Mouse (Mus musculus) 3134 (cell line): ENCODE results near the gene Tapt1.

Experiments
- DNase-seq: peaks from one replicate; pipeline ENCODE4 v3.0.0-alpha.2; 2011; ENCODE audit warnings: low spot score; ENCODE audit not compliant: insufficient read length; ENCODE audit errors: extremely low read depth

Tapt1 gene

DNA sequence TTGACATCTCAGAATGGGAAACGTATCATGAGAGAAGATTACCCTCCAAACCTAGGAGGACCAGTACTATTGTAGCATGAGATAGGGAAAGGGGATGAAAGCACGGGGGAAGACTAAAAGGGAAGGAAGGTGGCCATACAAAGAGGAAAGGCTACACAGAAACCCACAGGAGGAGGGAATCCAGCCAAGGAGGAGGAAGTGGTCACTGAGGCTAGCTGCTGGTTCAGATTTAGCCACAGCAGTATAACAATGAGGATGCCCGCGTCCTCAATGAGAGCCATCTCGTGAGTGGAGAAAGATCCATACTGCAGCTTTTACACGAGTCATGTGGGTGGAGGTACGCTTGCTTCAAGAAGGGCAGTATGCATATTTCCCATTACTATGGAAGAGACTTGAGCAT lies 11.8 kb upstream of the Tapt1 start:
- DNase-seq: no peak

DNA sequence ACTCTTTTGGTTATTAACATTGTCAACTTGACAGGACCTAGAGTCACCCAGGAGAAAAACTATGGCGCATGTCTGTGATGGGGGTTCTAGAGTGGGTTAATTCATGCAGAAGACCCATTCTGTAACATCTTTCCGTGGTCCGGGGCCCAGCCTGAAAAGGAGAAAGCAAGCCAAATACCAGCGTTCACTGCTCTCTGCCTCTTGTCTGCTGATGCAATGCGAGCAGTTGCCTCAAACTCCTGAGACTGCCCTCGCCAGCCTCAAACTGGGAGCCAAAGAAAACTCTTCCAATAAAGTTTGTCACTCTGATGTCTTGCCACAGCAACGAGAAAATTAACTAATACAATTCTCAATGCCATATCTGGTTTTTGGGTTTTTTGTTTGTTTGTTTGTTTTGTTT lies 8.2 kb upstream of the Tapt1 start:
- no peak for DNase-seq

DNA sequence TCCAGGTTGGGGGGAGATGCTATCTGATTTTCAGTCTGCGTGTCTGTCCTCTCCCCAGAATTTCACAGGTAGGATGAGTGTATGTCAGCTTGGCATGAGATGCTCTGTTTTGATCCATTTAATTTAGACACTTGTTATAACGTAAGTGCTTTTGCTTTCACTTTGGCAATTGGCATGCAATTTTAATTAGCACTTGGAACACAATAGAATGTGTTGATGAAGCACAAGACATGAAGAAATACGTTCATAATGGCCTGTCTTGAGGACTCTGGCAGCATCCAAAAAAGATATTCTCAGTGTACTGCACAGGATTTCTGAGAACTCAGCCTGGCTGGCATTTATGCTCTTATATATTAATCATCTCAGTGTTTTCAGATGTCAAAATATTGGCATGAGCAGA lies 7.5 kb upstream of the Tapt1 start:
- no peak for DNase-seq

DNA sequence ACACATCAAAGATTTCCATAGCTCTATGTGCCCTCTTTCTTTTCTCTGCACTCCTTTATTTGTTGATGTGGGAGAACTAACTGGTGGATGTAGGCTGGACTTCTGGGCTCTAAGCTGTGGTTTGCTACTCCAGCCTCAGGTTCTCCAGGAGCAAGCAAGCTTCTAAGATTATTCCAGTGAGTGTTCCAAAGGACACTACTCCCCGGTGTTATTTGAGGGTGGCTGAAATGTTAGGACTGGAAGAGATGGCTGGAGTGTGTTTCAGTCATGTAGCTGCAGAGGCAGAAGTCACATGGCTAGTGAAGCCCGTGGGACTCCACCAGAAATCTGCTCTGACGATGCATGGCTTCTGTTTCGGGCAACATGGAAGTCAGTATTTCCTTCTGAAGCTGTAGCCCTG lies 2.3 kb upstream of the Tapt1 start:
- no peak for DNase-seq

DNA sequence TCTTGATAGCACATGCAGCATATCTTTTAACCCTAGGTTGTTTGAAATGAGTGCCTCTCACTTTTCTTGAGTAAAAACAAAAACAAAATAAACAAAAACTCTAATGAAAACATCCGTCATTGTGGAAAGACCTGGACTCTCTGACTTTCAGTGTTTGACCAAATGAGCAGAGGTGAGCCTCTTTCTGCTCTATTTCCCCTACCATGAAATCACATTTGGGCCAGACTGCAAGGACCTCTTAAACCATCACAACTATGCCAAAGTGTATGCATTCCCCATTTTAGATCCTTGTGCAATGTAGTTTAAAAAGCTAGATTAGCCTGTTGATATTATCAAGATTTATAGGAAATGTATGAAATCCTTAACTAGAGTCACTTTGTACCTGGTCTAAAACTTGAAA lies 1.9 kb upstream of the Tapt1 start:
- no peak for DNase-seq

DNA sequence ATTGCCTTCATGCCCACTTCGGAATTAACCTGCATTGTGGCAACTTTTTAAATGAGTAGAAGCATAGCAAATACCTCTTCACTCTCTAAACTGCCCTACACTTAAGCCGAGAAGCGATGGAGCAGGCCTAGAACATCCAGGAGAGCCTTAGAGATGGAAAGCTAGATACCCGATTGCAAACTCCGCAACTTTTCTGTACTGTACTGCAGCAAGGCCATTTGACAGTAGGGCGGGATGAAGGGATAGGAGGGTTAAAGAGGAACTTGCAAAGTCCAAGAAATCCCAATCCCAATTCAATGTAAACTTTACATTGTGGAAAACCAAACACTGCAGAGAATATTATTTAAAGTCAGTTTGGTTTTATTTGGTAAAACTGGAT lies 1.0 kb upstream of the Tapt1 start:
- no peak for DNase-seq

DNA sequence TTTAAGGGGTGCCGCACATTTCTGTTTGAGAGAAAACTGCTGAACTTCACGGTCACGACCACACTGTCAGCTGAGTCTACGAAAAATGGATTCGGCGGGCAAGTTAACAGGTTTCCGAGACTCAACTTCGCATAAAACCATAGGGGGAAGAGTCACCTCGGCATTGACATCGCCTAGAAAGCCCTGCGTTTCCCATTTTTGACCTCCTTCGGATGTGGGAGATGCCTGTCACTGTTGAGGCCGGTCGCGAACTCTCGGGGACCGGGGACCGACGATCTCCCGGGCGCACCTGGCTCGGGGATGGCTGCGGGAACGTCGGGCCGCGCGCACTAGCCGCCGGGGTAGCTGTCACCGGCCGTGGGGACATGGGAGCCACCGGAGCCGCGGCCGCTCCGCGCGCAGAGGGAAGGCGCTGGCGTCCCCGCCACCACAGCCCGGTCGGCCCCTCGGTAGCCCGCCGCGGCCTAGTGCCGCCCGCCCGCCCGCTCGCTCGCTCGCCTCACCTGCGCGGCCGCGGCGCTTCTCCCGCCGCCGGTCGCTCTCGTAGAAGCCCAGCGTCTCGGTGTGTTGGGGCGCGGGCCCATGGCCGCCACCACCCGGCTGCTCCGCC lies 410 bp downstream of the Tapt1 start:
- DNase-seq: peak; percentile 42

DNA sequence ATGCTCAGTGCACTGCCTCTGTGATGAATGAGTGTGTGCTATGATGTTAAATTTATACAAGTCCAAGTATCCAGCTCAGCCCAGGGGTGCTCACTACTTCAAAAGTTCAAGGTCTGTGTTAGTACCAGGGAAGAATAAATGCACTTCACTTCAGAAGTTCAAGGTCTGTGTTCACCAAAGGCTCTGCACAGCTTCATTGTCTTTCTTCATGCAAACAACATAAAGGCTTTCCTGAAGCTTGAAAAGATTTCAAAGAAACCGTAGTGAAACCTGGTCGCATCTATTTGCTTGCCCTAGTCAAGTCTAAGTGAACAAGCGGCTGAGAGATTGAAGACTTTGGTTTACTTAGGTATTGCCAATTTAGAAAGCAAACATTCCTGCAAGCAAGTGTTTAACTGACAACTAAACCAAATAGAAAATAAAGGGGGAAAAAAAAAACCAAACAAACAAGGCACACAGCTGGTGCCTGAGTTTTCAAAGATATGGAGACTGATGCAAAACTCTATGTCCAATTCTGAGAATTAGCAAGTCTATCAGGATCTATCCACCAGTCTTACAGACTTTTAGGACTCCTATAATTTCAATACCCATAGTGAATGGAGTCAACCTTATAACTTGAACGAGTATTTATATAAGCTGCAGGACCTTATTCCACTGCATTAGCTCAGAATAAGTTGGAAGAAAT lies 1.4 kb downstream of the Tapt1 start:
- DNase-seq: no peak

DNA sequence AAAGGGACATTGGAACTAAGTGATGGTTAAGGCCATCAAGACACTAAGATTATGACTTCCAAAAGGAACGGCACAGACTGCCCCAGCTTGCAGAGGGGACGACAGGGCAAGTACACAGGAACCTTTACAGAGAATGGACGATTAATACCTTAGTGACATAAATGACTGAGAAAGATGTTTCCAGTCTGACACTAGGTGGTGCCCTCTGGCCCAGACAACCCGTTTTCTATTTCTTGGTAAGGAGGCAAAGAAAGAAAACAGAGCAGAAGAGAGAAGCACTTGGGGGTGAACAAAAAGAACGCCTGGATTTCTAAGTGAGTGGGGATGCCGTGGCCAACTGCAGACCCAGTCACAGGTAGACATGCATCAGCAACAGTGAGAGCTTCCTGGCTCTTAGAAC lies 2.2 kb downstream of the Tapt1 start:
- peak; percentile 18 for DNase-seq

DNA sequence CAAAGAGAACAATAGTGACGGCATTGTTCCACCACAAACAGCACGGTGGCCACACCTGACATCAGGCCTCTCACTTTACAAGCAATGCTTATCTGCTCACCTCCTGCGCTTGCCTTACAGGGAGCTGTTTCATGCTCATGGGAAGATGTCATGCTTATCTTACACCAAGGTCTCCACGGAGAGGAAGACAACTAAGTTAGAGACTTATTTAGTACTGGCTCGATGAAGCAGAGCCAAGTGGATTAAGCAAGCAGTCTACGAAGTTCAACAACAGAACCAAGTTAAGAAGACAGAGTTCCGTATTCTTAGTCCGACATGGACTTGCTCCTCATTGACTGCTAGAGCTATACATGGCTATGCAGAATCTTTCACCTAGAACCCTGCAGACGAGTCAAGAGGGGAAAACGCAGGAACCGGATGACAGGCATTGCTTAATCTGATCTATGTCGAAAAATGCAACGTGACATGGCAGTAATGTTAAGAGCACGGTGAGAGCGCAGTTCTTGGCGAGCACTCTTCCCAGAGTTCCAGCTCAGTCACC lies 3.0 kb downstream of the Tapt1 start:
- DNase-seq: no peak

DNA sequence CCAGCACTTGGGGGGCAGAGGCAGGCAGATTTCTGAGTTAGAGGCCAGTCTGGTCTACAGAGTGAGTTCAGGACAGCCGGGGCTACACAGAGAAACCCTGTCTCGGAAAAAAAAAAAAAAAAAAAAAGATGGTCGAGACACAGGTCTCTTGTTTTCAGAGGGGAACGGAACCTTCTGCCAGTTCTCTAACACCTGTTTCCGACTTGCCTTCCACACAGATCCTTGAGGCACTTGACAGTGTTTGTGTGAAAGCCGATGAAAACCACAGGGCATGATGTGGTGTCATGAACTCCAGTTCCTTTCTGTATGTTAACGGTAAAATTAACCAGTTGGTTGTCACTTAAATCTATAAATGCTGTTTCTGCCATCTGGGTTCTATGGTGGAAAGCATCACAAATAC lies 6.0 kb downstream of the Tapt1 start:
- no peak for DNase-seq

DNA sequence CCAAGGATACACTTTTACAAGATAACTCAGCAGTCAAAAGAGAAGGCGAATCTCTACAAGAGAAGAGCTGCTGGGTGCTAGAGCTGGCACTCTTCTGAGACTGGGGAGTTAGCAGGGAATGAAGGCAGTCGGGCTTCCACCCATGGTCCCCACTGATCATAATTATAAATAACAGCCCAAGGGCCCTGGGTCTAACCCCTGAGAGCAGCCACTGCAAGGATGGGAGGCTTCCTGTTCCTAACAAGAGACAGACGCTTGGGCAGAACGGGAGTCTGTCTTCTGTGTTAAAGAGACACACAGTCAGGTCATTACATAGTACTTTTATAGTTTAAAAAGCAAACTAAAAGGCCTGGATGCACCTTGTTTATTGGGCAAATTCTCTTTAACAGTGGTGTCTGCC lies 6.6 kb downstream of the Tapt1 start:
- DNase-seq: no peak

DNA sequence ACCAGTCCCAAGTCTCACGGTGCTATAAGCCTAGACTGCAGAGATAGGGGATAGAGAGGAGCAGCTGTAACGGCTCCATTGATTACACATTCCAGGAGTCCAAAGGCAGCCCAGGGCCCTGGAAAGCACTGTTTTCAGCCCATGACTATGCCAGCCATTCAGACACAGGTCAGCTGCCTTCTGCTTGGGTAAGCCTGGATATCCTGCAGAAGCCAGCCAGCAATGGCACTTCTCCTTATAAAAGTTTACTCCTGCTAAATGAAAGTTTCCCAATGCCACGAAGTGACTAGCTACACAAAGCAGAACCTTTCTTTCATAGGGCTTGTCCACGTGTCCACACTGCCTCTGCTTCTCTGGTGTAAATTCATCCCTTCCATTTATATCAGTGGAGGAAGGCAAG lies 7.9 kb downstream of the Tapt1 start:
- no peak for DNase-seq

DNA sequence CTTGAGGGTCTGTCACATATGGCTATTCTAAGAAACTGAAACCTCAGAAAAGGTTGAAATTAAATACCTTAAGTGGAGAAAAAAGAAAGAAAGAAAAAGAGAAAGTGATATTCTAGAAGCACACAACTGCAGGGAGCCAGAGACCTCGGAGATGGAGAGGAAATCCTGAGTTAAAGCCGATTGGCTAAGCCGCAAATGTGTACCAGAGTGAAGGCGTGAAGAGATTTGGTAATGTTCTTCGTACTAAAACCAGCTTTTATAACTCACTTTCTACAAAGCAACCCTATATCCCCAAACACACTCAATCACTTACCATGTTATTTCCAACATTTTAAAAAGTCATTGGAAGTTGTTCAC lies 8.8 kb downstream of the Tapt1 start:
- DNase-seq: no peak

DNA sequence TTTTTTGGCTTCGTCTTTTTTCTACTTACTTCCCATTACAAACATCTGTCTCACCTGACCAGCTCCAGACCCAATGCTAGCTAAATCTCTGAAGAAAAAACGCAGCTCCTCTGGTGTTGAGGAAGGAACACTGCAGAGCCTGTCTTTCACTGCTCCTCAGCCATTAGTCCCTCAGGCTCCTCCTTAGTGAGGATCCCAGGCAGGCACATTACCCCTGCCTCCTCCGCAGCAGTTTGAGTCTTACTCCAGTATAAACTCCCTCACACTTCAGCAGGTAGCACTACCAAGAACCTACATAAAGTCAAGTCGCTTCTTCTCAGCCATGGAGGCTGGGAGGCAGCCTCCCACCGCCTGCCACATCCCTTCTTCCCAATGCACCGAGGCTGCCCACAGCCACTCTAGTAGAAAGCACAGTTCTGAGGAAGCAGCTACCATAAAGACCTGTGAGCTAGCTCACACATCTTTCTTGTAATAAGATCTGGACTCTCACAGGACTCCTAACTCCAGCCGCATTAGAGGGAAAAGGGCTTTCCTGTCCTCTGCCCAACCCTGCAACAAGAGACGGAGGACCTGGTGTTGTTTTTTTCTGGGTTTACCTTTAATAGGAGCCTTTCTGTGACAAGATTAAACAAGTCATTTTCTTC lies 9.3 kb downstream of the Tapt1 start:
- no peak for DNase-seq

DNA sequence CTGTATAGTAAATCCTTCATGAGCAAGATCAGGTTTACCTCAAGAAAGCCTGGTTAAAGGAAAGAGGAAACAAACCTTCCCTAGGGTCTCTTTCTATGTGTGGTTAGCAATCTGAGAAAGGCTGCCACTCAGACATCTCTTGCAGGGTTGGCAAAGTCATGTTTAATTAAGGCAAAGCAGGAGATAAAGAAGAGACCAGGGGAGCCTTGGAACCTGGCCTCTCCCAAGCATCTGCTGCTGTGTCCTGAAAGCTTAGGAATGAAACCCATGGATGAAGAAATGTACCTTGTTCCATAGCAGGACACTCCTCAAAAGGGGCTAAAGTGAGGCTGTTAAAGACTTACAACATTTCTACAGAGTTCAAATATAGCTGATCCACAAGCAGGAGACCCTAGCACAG lies 11.3 kb downstream of the Tapt1 start:
- no peak for DNase-seq

DNA sequence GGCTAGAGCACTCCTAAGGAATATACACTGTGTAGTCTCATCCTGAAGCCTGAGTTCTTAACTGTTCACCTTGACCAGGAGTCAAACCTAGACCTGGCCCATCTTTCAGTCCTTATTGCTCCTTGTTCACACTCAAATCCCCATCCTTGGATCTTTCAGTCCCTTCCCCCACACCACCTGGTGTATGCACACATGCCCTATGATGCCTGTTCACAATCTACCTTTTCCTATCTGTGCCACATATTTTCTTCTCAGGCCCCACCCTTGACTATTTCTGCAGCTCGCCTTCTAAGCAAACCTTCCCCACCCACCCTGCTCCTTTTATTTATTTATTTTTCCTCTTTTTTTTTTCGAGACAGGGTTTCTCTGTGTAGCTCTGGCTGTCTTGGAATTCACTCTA lies 12.4 kb downstream of the Tapt1 start:
- DNase-seq: no peak

DNA sequence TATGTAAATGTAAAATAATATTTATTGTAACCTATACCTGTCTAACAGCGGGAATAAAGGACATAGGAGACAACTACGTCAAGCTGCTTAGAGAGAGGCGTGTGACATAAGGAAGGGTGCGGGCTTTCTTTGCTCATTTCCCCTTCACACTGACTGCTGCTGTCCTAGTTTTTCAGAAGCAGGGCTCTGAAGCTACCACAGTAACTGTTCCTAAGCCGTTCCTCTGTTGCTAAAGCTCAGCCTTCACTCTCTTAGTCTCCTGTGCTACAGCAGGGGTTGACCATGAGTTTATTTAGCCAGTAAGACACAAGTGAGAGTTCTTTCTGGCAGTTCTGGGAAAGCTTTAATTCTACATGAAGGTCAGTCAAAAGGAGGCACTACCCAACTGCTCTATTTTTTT lies 13.0 kb downstream of the Tapt1 start:
- no peak for DNase-seq

DNA sequence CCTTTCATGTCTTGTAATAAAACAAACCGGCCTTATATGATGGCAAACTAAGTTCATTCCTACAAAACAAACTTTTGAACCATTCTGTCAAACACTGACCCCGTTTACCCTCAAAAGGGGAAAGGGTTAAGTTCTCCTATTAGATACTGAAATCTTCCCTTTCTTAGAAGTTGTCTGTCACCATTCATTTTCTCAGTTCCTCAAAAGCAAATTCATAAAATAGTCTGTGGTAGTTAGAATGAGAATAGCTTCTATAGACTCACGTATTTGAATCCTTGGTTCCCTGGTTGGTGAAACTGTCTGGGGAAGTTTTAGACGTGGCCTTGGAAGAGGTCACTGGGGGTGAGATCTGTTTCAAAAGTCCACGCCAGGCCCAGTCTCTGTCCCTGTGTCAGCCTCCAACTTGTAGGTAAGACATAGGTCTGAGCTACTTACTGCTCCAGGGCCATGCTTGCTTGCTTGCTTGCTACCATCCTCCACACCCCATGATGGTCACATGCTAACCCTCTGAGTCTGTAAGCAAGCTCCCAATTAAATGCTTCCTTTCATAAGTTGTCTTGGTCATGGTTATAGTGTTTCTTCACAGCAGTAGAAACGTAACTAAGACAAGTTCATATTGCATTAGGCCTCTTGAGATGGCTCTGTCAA lies 14.5 kb downstream of the Tapt1 start:
- DNase-seq: no peak

DNA sequence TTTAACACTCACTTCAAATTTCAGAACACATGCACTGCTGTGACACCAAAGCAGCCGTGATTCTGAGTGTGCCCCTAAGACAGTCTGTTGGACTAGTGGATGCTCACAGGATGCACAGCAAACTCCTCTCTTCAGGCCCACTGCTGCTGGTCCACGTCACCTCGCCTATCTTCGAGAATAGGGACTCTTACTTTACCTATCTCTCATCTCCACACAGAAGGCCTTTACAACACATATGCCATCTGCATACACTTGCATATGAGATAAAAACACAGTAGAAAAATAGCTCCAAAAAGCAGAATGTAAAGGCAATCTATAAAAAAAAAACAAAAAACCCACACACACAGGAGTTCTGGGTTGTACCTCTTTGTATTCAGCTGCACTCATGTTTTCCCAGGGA lies 19.1 kb downstream of the Tapt1 start:
- no peak for DNase-seq

DNA sequence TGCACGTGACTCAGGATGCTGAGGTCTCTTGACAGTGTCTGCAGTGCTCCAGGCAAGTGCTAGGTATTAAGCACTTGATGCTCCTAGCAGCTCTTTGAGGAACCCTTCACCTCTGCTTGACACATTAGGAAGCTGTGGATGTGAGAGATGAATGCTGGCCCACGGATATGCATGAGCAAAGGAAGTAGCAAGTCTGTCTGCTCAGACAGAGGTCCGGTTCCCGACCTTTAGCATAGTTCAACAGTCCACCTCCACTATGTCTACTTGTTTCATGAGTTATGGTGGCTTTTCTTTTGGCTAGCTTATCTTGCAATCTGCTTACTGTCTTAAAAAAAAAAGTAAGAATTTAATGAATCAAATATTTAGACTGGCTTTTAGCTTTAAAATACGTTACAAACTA lies 19.8 kb downstream of the Tapt1 start:
- DNase-seq: no peak

DNA sequence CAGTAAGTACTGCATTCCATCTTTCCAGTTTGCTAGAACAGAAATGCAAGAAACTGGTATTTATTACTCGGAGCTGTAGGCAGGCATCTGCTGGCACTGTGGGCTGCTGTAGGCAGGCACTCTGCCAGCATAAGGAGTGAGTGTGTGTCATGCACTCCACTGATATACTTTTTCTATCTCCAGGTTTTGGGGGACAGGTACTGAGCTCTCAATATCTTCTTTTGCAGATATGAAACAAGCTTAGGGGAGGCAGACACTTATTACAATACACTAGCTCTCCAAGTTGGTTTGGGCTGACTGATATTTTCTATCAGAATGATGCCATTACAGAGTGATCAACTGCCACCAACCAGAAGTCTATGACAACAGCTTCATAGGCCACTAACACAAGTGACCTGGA lies 23.0 kb downstream of the Tapt1 start:
- DNase-seq: no peak
